In the genomic region with DNA sequence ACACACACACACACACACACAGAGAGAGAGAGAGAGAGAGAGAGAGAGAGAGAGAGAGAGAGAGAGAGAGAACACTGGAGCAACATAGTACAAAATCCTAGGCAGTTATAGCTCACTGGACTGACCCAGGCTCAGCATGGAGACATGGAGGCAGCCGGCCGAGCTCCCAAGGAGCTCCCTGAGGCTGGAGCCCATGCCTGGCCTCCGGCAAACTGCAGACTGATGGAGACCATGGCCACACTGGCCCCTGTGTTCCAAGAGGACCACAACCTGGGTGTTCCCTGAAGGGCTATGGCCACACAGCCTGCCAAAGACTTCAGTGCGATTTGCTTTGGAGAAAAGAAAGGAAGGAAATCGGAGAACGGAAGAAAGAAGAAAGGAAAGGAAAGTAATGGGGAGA, we compare ENCODE assay signal across 8 mouse cellular contexts.
DNase-seq lines count a peak whose midpoint lies in the region; ATAC-seq lines count a peak whose summit lies in the region.

No protein-coding gene starts in this region.

- H3K9me3 ChIP-seq in midbrain, embryonic 10.5 days (replicated peaks) = no peaks in the 10 kb centered on the region
- H3K9me3 ChIP-seq in midbrain, embryonic 11.5 days (ENCODE audit: control insufficient read depth, low read length) = no peaks in the 10 kb centered on the region
- H3K9me3 ChIP-seq in intestine, embryonic 16.5 days (ENCODE audit: control insufficient read depth, low read length) = no peaks in the 10 kb centered on the region
- no peaks in the 10 kb centered on the region for H3K9me3 ChIP-seq in stomach, embryonic 16.5 days (replicated peaks; ENCODE audit: control insufficient read depth, low read length)

- WGBS in midbrain, embryonic 10.5 days = 68% methylated on average over 6 of the region's 6 CpGs
- WGBS in midbrain, embryonic 11.5 days = 77% methylated on average over 6 of the region's 6 CpGs
- 56% methylated on average over 6 of the region's 6 CpGs for WGBS in intestine, embryonic 16.5 days
- WGBS in stomach, embryonic 16.5 days = 59% methylated on average over 6 of the region's 6 CpGs

- peaks cover 14% of the 10 kb centered on the region for H3K4me1 ChIP-seq in midbrain, embryonic 10.5 days
- H3K4me1 ChIP-seq in midbrain, embryonic 11.5 days (ENCODE audit: control insufficient read depth, insufficient read depth, low read length) = no peaks in the 10 kb centered on the region
- peaks cover 2% of the 10 kb centered on the region; the same call in 1 of the 2 replicates for H3K4me1 ChIP-seq in intestine, embryonic 16.5 days (ENCODE audit: control insufficient read depth, insufficient read depth, low read length)
- no peaks in the 10 kb centered on the region for H3K4me1 ChIP-seq in stomach, embryonic 16.5 days (ENCODE audit: control insufficient read depth, insufficient read depth, low read length)

- DNase-seq in cerebellum, postnatal 25 days = peak; percentile 53
- no peak for DNase-seq in cerebellum, postnatal 10 days
- no peak for DNase-seq in midbrain, embryonic 10.5 days (ENCODE audit: low spot score)
- DNase-seq in midbrain, embryonic 11.5 days (ENCODE audit: low spot score, missing footprints) = no peak
- DNase-seq in yolk sac, embryonic 10.5 days (ENCODE audit: low spot score) = no peak
- no peak for DNase-seq in embryo, embryonic 10 days (ENCODE audit: low spot score)

- 0 out of 2 replicates have a peak overlapping the region, but pooled peaks have one; percentile 46 for H3K27ac ChIP-seq in midbrain, embryonic 10.5 days (replicated peaks)
- no peak overlapping the region for H3K27ac ChIP-seq in midbrain, embryonic 11.5 days (ENCODE audit: low read depth, low read length)
- H3K27ac ChIP-seq in intestine, embryonic 16.5 days (ENCODE audit: low read length) = no peak overlapping the region
- peak overlapping the region; percentile 58 for H3K27ac ChIP-seq in stomach, embryonic 16.5 days (ENCODE audit: low read length)

- no peak for ATAC-seq in midbrain, embryonic 11.5 days (ENCODE audit: low FRiP score)
- ATAC-seq in intestine, embryonic 16.5 days = no peak
- ATAC-seq in stomach, embryonic 16.5 days (ENCODE audit: insufficient read depth, low FRiP score) = no peak

- no peaks in the 10 kb centered on the region for H3K27me3 ChIP-seq in midbrain, embryonic 10.5 days (ENCODE audit: low read depth, poor library complexity, severe bottlenecking)
- no peaks in the 10 kb centered on the region for H3K27me3 ChIP-seq in midbrain, embryonic 11.5 days (ENCODE audit: control insufficient read depth, insufficient read depth, low read length)
- H3K27me3 ChIP-seq in intestine, embryonic 16.5 days (replicated peaks; ENCODE audit: control insufficient read depth, insufficient read depth, low read length) = no peaks in the 10 kb centered on the region
- H3K27me3 ChIP-seq in stomach, embryonic 16.5 days (ENCODE audit: control insufficient read depth, insufficient read depth, low read length) = no peaks in the 10 kb centered on the region

- no peak overlapping the region for H3K4me2 ChIP-seq in midbrain, embryonic 11.5 days
- H3K4me2 ChIP-seq in intestine, embryonic 16.5 days (ENCODE audit: low read depth, low read length) = peak overlapping the region; percentile 49
- H3K4me2 ChIP-seq in stomach, embryonic 16.5 days (ENCODE audit: low read depth, low read length) = peak overlapping the region; percentile 48

- H3K36me3 ChIP-seq in midbrain, embryonic 10.5 days = no peaks in the 10 kb centered on the region
- no peaks in the 10 kb centered on the region for H3K36me3 ChIP-seq in midbrain, embryonic 11.5 days (ENCODE audit: control insufficient read depth, insufficient read depth, low read length)
- no peaks in the 10 kb centered on the region for H3K36me3 ChIP-seq in intestine, embryonic 16.5 days (ENCODE audit: control insufficient read depth, insufficient read depth, low read length)
- H3K36me3 ChIP-seq in stomach, embryonic 16.5 days (ENCODE audit: control insufficient read depth, insufficient read depth, low read length) = no peaks in the 10 kb centered on the region

- no peak overlapping the region for H3K4me3 ChIP-seq in midbrain, embryonic 10.5 days
- no peak overlapping the region for H3K4me3 ChIP-seq in midbrain, embryonic 11.5 days (ENCODE audit: low read depth, low read length)
- peak overlapping the region; percentile 29 for H3K4me3 ChIP-seq in intestine, embryonic 16.5 days (ENCODE audit: low read length)
- H3K4me3 ChIP-seq in stomach, embryonic 16.5 days (replicated peaks; ENCODE audit: low read length) = peak overlapping the region; percentile 24

- H3K9ac ChIP-seq in midbrain, embryonic 11.5 days (ENCODE audit: low read length) = no peak overlapping the region
- 0 out of 2 replicates have a peak overlapping the region, but pooled peaks have one; percentile 50 for H3K9ac ChIP-seq in intestine, embryonic 16.5 days (ENCODE audit: low read depth, low read length)
- H3K9ac ChIP-seq in stomach, embryonic 16.5 days (ENCODE audit: low read length) = peak overlapping the region; percentile 50

Comparison
In these comparisons a context has a peak if more than half of its experiments do, and no peak if none do; other contexts are left out.
1. DNase-seq: peak in cerebellum, postnatal 25 days (2 of 2); none in cerebellum, postnatal 10 days (0 of 2), midbrain, embryonic 10.5 days (single experiment), midbrain, embryonic 11.5 days (single experiment), yolk sac, embryonic 10.5 days (single experiment) and embryo, embryonic 10 days (single experiment).
2. H3K27ac ChIP-seq: peak in midbrain, embryonic 10.5 days (single experiment) and stomach, embryonic 16.5 days (single experiment); none in midbrain, embryonic 11.5 days (single experiment) and intestine, embryonic 16.5 days (single experiment).
3. H3K4me3 ChIP-seq: peak in intestine, embryonic 16.5 days (single experiment) and stomach, embryonic 16.5 days (single experiment); none in midbrain, embryonic 10.5 days (single experiment) and midbrain, embryonic 11.5 days (single experiment).